27 mouse cellular contexts compared by ENCODE assay signal in the genomic region with DNA sequence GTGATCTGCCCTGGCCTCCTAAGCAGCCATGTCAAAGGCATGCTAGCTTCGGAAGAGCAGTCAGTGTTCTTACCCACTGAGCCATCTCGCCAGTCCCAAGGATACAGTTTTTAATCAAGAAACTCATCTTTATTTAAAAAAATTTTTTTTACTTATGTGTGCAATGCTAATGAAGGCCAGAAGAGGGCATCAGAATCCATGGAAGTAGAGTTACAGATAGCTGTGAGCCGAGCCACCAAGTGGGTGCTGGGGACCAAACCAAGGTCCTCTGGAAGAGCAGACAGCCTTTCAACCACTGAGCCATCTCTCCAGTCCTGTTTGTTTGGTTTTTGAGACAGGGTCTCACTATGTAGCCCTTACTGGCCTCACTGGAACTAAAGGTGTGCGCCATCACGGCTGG. TPM values are rescaled to one million over a fixed set of nuclear protein-coding genes. Genes with fewer than 3 reads are reported as not detected.
DNase-seq lines count a peak whose midpoint lies in the region; ATAC-seq and TF ChIP-seq lines count a peak whose summit lies in the region.
"Had no signal": no experiment of that assay in that cellular context is flagged by ENCODE, and none has a peak within 500 bp of the region (broad histone marks: within the 10 kb centered on the region; RNA-seq: fewer than 3 reads in every experiment).

No protein-coding gene starts in this region.

- no peak for DNase-seq in kidney, postnatal 0 days (ENCODE audit: low spot score)
- peak; percentile 36 for DNase-seq in A20 (ENCODE audit: low read depth, low spot score)
- no peak for DNase-seq in adrenal gland, adult 8-10 months
- DNase-seq in right cerebral cortex, adult 2 months (ENCODE audit: low spot score in 2 of 2): no peak
- DNase-seq: adrenal gland, postnatal 36 days; cerebellum, adult 2 months; cerebellum, postnatal 36 days; forebrain, postnatal 0 days; heart, postnatal 14 days; left cerebral cortex, postnatal 4 days; lung, adult 2 months; lung, postnatal 36 days; thymus, adult 2 months had no signal

- no peak overlapping the region for H3K4me2 ChIP-seq in kidney, postnatal 0 days (ENCODE audit: low read length)
- H3K4me2 ChIP-seq in kidney, embryonic 14.5 days (replicated peaks; ENCODE audit: low read depth, low read length): no peak overlapping the region
- H3K4me2 ChIP-seq: embryonic facial prominence, embryonic 15.5 days; heart, embryonic 12.5 days; hindbrain, embryonic 12.5 days; midbrain, embryonic 11.5 days; neural tube, embryonic 12.5 days; stomach, embryonic 15.5 days had no signal

- no peak for TF ChIP-seq EP300 in ES-Bruce4 (IDR thresholded peaks at IDR 0.05; ENCODE audit: insufficient read depth, low read depth, low read length)

- H3K9ac ChIP-seq in kidney, postnatal 0 days (ENCODE audit: low read depth, low read length): no peak overlapping the region
- no peak overlapping the region for H3K9ac ChIP-seq in kidney, embryonic 14.5 days (ENCODE audit: low read depth, low read length)
- no peak overlapping the region for H3K9ac ChIP-seq in ES-Bruce4 (ENCODE audit: low read depth, poor library complexity, severe bottlenecking)
- H3K9ac ChIP-seq: embryonic facial prominence, embryonic 15.5 days; forebrain, postnatal 0 days; heart, embryonic 12.5 days; hindbrain, embryonic 12.5 days; neural tube, embryonic 12.5 days; stomach, embryonic 15.5 days had no signal

- peak; percentile 40; the same call in 1 of the 2 replicates for TF ChIP-seq CTCF in kidney, postnatal 0 days (IDR thresholded peaks at IDR 0.05; ENCODE audit: low read depth)
- peak; percentile 25 for TF ChIP-seq CTCF in ES-Bruce4 (IDR thresholded peaks at IDR 0.05; ENCODE audit: low read depth, low read length)
- TF ChIP-seq CTCF in small intestine, adult 2 months (IDR thresholded peaks at IDR 0.05; ENCODE audit: extremely low read depth, insufficient read length, insufficient replicate concordance, low read depth, low read length): 0 out of 2 replicates have a peak, but pooled peaks have one; percentile 8

- no peaks in the 10 kb centered on the region for H3K9me3 ChIP-seq in kidney, postnatal 0 days (replicated peaks; ENCODE audit: low read length)
- H3K9me3 ChIP-seq in kidney, embryonic 14.5 days (ENCODE audit: control insufficient read depth, low read length): no peaks in the 10 kb centered on the region
- H3K9me3 ChIP-seq in ES-Bruce4 (replicated peaks; ENCODE audit: control insufficient read depth, insufficient read depth, low read length, poor library complexity, severe bottlenecking): no peaks in the 10 kb centered on the region
- H3K9me3 ChIP-seq: embryonic facial prominence, embryonic 15.5 days; neural tube, embryonic 12.5 days; stomach, embryonic 15.5 days had no signal

- no peaks in the 10 kb centered on the region for H3K27me3 ChIP-seq in kidney, postnatal 0 days (ENCODE audit: insufficient read depth, low read length)
- no peaks in the 10 kb centered on the region for H3K27me3 ChIP-seq in kidney, embryonic 14.5 days (ENCODE audit: control insufficient read depth, insufficient read depth, low read length)
- no peaks in the 10 kb centered on the region for H3K27me3 ChIP-seq in ES-Bruce4 (ENCODE audit: control insufficient read depth, insufficient read depth, low read length, poor library complexity, severe bottlenecking)
- H3K27me3 ChIP-seq in small intestine, adult 2 months (ENCODE audit: control insufficient read depth, insufficient read depth, low read length): no peaks in the 10 kb centered on the region
- H3K27me3 ChIP-seq: embryonic facial prominence, embryonic 15.5 days; heart, embryonic 12.5 days; neural tube, embryonic 12.5 days; stomach, embryonic 15.5 days had no signal

- H3K4me3 ChIP-seq in kidney, postnatal 0 days (replicated peaks; ENCODE audit: low read depth, low read length): no peak overlapping the region
- H3K4me3 ChIP-seq in kidney, embryonic 14.5 days (ENCODE audit: low read length): no peak overlapping the region
- H3K4me3 ChIP-seq in ES-Bruce4 (ENCODE audit: low read depth, low read length): no peak overlapping the region
- H3K4me3 ChIP-seq in small intestine, adult 2 months (ENCODE audit: low read depth, low read length): no peak overlapping the region
- H3K4me3 ChIP-seq: embryonic facial prominence, embryonic 15.5 days; heart, embryonic 12.5 days; hindbrain, embryonic 12.5 days; neural tube, embryonic 12.5 days; stomach, embryonic 15.5 days had no signal

- TF ChIP-seq POLR2A in ES-Bruce4 (IDR thresholded peaks at IDR 0.05; ENCODE audit: insufficient read depth, low read length): no peak
- TF ChIP-seq POLR2A in small intestine, adult 2 months (IDR thresholded peaks at IDR 0.05; ENCODE audit: low read depth, low read length): no peak

- 94% methylated on average over 5 of the region's 5 CpGs for WGBS in kidney, postnatal 0 days
- WGBS in kidney, embryonic 14.5 days: 94% methylated on average over 5 of the region's 5 CpGs
- 89% methylated on average over 5 of the region's 5 CpGs for WGBS in small intestine, adult 2 months

- no peak overlapping the region for H3K27ac ChIP-seq in kidney, postnatal 0 days
- H3K27ac ChIP-seq in kidney, embryonic 14.5 days (ENCODE audit: low read depth, low read length): no peak overlapping the region
- H3K27ac ChIP-seq in ES-Bruce4 (ENCODE audit: insufficient read depth, low read length): no peak overlapping the region
- H3K27ac ChIP-seq in small intestine, adult 2 months (ENCODE audit: insufficient read depth, low read depth, low read length): no peak overlapping the region
- H3K27ac ChIP-seq: embryonic facial prominence, embryonic 15.5 days; hindbrain, embryonic 12.5 days; neural tube, embryonic 12.5 days; stomach, embryonic 15.5 days had no signal

- H3K4me1 ChIP-seq in kidney, postnatal 0 days (replicated peaks; ENCODE audit: insufficient read depth, low read length): no peaks in the 10 kb centered on the region; the same call in 1 of the 2 replicates
- H3K4me1 ChIP-seq in kidney, embryonic 14.5 days (ENCODE audit: control insufficient read depth, insufficient read depth, low read length): peaks cover 11% of the 10 kb centered on the region
- peaks cover 3% of the 10 kb centered on the region for H3K4me1 ChIP-seq in ES-Bruce4 (ENCODE audit: control insufficient read depth, insufficient read depth, low read length)
- peaks cover 6% of the 10 kb centered on the region; the same call in 1 of the 2 replicates for H3K4me1 ChIP-seq in small intestine, adult 2 months (ENCODE audit: control insufficient read depth, insufficient read depth, insufficient read length, low read length)

- no peaks in the 10 kb centered on the region for H3K36me3 ChIP-seq in kidney, postnatal 0 days (ENCODE audit: insufficient read depth, low read length)
- no peaks in the 10 kb centered on the region for H3K36me3 ChIP-seq in kidney, embryonic 14.5 days (ENCODE audit: control insufficient read depth, insufficient read depth, low read length)
- H3K36me3 ChIP-seq in ES-Bruce4 (ENCODE audit: control insufficient read depth, insufficient read depth, low read length, poor library complexity, severe bottlenecking): no peaks in the 10 kb centered on the region
- H3K36me3 ChIP-seq in small intestine, adult 2 months (ENCODE audit: control insufficient read depth, insufficient read depth, low read length): no peaks in the 10 kb centered on the region
- H3K36me3 ChIP-seq: embryonic facial prominence, embryonic 15.5 days; heart, embryonic 12.5 days; hindbrain, embryonic 12.5 days; neural tube, embryonic 12.5 days; stomach, embryonic 15.5 days had no signal

- ATAC-seq in kidney, postnatal 0 days (replicated peaks; ENCODE audit: low FRiP score, low read depth): no peak
- no peak for ATAC-seq in kidney, embryonic 14.5 days (ENCODE audit: low FRiP score, low TSS enrichment)
- ATAC-seq: forebrain, postnatal 0 days; intestine, embryonic 16.5 days had no signal

RNA-seq across cellular contexts. Expression of a gene that starts 26.1 kb away (rescaled TPM):
- 170 and 178 TPM in 2 replicates for polyA plus RNA-seq in kidney, postnatal 0 days (2015; fragmentation: Nextera tagmentation; extraction: Ambion mirVana)
- polyA plus RNA-seq in kidney, embryonic 14.5 days (2014; fragmentation: Nextera tagmentation; extraction: Ambion mirVana): 187 and 196 TPM in 2 replicates
- 407 and 426 TPM in 2 replicates for polyA plus RNA-seq in ES-Bruce4 (2011; ENCODE audit: insufficient read depth, insufficient read length, low read depth, missing spikeins)
- polyA plus RNA-seq in small intestine, adult 2 months (2012; rRNA removed): 252 and 382 TPM in 2 replicates
- total RNA-seq in adrenal gland, adult 8-10 months (2022): 100 to 1,000 TPM; 207 to 347 (median 262) TPM

RNA-seq across cellular contexts. Expression of a gene that starts 50.1 kb away (rescaled TPM):
- polyA plus RNA-seq in kidney, postnatal 0 days (2015; fragmentation: Nextera tagmentation; extraction: Ambion mirVana): 460 and 537 TPM in 2 replicates
- polyA plus RNA-seq in kidney, embryonic 14.5 days (2014; fragmentation: Nextera tagmentation; extraction: Ambion mirVana): 891 and 921 TPM in 2 replicates
- 700 and 767 TPM in 2 replicates for polyA plus RNA-seq in ES-Bruce4 (2011; ENCODE audit: insufficient read depth, insufficient read length, low read depth, missing spikeins)
- polyA plus RNA-seq in small intestine, adult 2 months (2012; rRNA removed): 99.6 and 116 TPM in 2 replicates
- total RNA-seq in adrenal gland, adult 8-10 months (2022): 100 to 1,000 TPM in 3 of 4 experiments, 10 to 100 TPM in 1; 70.5 to 196 (median 116) TPM

RNA-seq across cellular contexts. Expression of a gene that starts 50.2 kb away (rescaled TPM):
- not detected in 2 replicates for polyA plus RNA-seq in kidney, postnatal 0 days (2015; fragmentation: Nextera tagmentation; extraction: Ambion mirVana)
- not detected in 2 replicates for polyA plus RNA-seq in kidney, embryonic 14.5 days (2014; fragmentation: Nextera tagmentation; extraction: Ambion mirVana)
- polyA plus RNA-seq in ES-Bruce4 (2011; ENCODE audit: insufficient read depth, insufficient read length, low read depth, missing spikeins): not detected in 2 replicates
- 1.2 and 23.9 TPM in 2 replicates for polyA plus RNA-seq in small intestine, adult 2 months (2012; rRNA removed)
- total RNA-seq in adrenal gland, adult 8-10 months (2022): not detected
- total RNA-seq: adrenal gland, postnatal 36 days; heart, postnatal 14 days; layer of hippocampus, adult 8-10 months; left cerebral cortex, postnatal 4 days; liver, adult 2 months had no signal
- polyA plus RNA-seq: embryonic facial prominence, embryonic 15.5 days; forebrain, postnatal 0 days; heart, embryonic 12.5 days; hindbrain, embryonic 12.5 days; intestine, embryonic 16.5 days; kidney, embryonic 16.5 days; midbrain, embryonic 11.5 days; neural tube, embryonic 12.5 days; stomach, embryonic 15.5 days had no signal

RNA-seq across cellular contexts. Expression of a gene that starts 51.4 kb away (rescaled TPM):
- polyA plus RNA-seq in kidney, postnatal 0 days (2015; fragmentation: Nextera tagmentation; extraction: Ambion mirVana): 0.26 and 0.82 TPM in 2 replicates
- polyA plus RNA-seq in kidney, embryonic 14.5 days (2014; fragmentation: Nextera tagmentation; extraction: Ambion mirVana): 0.13 and 0.31 TPM in 2 replicates
- polyA plus RNA-seq in ES-Bruce4 (2011; ENCODE audit: insufficient read depth, insufficient read length, low read depth, missing spikeins): 8.0 and 11.5 TPM in 2 replicates
- 4.6 and 4.8 TPM in 2 replicates for polyA plus RNA-seq in small intestine, adult 2 months (2012; rRNA removed)
- total RNA-seq in adrenal gland, adult 8-10 months (2022): 1 to 10 TPM in 2 of 4 experiments, under 1 TPM in 2; 0.81 to 2.2 (median 1.4) TPM
- total RNA-seq: monocyte, adult 5-6 weeks had no signal
